Mouse (Mus musculus) C2C12 (cell line): ENCODE data around the gene Fbxw10. TPM values are rescaled to one million over a fixed set of nuclear protein-coding genes. Genes with fewer than 3 reads are reported as not detected.

Experiments used
- H3K27me3 ChIP-seq: one replicate; pipeline ENCODE4 v1.6.1; 2011; ENCODE audit not compliant: control insufficient read depth, insufficient read depth, insufficient read length
- H3K36me3 ChIP-seq: one replicate; pipeline ENCODE4 v1.6.1; 2011; ENCODE audit not compliant: control insufficient read depth, insufficient read depth
- H3K4me3 ChIP-seq: one replicate; pipeline ENCODE4 v1.5.1; 2011; ENCODE audit warnings: mild to moderate bottlenecking, control low read depth; ENCODE audit not compliant: poor library complexity, insufficient read depth, severe bottlenecking
- H3K79me2 ChIP-seq: one replicate; pipeline ENCODE4 v1.6.1; 2011; ENCODE audit not compliant: control insufficient read depth, insufficient read depth
- H3K79me3 ChIP-seq: one replicate; pipeline ENCODE4 v1.6.1; 2011; ENCODE audit warnings: low read depth, control low read depth
- H3ac ChIP-seq: one replicate; pipeline ENCODE3; 2011; ENCODE audit warnings: low read depth; ENCODE audit not compliant: control insufficient read depth, insufficient read length
- CTCF ChIP-seq: IDR thresholded peaks from one replicate; pipeline ENCODE4 v1.5.1; 2011; ENCODE audit not compliant: control insufficient read depth, insufficient read depth, insufficient read length
- MYOG ChIP-seq: IDR thresholded peaks from one replicate; pipeline ENCODE4 v1.6.1; 2011; ENCODE audit not compliant: control insufficient read depth, insufficient read length; ENCODE audit errors: extremely low read depth
- USF1 ChIP-seq: IDR thresholded peaks from one replicate; pipeline ENCODE4 v1.6.1; 2011; ENCODE audit warnings: low read depth, mild to moderate bottlenecking, control low read depth, moderate library complexity
- polyA plus RNA-seq: library from polyadenylated mRNA; unstranded; fragments of >200 nt; fragmentation: generic; extraction: Trizol; gene quantifications from one replicate; pipeline ENCODE4 v1.2.1, GENCODE M21; 2012; ENCODE audit warnings: missing spikeins

The Fbxw10 gene
- polyA plus RNA-seq, 1 experiment = 0.02 TPM

DNA sequence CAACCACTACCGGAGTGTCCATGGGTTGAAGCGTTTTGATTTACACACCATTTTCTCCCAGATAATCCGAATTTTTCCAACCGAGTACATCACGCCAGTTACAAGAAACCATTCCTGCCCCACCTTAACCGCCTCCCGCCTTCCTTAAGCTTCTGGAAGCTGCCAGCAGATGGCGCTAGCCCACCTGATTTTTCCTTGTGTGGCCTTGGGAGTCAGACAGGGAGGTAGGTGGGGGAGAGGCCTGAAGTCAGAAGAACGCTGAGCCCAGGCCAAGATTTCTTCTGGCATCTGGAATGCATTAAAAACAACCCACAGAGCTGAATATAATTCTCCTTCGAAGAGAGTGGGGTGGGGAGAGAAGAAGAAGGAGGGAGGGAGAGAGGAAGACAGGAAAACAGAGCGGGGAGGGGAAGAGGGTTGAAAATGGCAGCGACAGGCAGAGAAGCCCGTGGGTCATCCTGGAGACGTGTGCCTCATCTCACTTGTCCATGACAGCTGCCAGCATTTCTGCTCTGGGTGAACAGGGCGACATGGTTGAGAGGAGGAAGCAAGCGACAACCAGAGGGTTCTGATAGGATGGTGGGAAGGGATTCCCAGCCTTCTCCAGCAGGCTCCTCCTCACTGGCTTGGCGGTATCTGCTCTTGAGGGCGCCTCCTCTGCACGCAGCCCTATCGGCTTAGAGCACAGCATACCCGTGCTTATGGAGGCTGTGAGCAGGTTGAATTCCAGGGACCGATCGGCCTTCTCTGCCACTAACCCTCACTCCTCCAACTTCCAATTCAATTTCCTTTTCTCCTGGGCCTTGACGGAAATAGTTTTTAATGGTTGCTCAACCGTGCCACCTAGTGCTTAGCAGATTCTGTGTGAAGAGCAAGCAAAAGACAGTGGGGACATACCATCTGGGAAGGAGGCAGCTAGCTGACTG lies 74.4 kb downstream of the Fbxw10 start:
- TF ChIP-seq CTCF (peak; percentile 79), USF1 (no peak), MYOG (no peak)
- no peaks in the 10 kb centered on the region for H3K79me2 ChIP-seq
- no peaks in the 10 kb centered on the region for H3K27me3 ChIP-seq

DNA sequence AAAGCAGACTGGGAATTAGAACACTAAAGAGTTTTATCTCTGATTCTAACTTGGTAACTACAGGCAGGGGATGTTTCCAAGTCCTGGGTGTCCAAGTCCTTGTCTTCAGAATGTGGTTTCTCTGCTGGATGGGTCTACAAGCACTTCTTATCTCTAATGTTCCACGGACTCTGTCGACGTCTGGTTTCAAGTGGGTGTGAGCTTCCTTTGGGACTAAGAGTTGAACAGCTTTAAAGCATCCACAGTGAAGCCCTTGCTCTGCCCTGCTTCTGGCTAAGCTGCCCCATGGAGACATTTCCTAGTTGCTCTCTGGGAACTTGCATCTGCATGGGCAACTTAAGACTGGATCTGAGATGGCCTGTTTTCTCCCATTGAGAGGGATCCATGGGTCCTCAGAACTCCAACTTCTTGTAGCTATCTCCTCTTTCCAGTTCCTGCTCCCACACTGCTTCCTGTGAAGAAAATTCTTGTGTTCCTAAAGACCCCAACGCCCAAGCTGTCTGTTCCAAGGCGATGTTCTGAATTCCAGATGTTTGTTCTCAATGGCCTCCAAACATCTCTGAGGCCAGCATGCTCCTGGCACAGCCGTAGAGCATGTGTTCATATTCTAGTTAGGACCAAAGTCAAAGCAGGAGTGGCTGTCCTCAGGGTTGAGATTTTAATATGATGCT lies 77.4 kb downstream of the Fbxw10 start:
- Histone ChIP-seq H3K4me3 (no peak overlapping the region), H3K36me3 (no peaks in the 10 kb centered on the region), H3ac (no peak overlapping the region), H3K27me3 (no peaks in the 10 kb centered on the region), H3K79me2 (no peaks in the 10 kb centered on the region), H3K79me3 (no peaks in the 10 kb centered on the region)
- TF ChIP-seq MYOG = no peak

More for the DNA sequence above, 74.4 kb downstream of the Fbxw10 start:
- H3ac ChIP-seq = no peak overlapping the region
- H3K36me3 ChIP-seq = no peaks in the 10 kb centered on the region
- H3K79me3 ChIP-seq = no peaks in the 10 kb centered on the region
- no peak overlapping the region for H3K4me3 ChIP-seq

Other genes starting within 250 kb of the Fbxw10 start
- gene Lrrc75a, start 198.5 kb upstream of the Fbxw10 start, polyA plus RNA-seq = 12.5 TPM
- gene Mmgt2, start 198.4 kb upstream of the Fbxw10 start, polyA plus RNA-seq = 29.1 TPM
- gene Zfp287, start 115.2 kb upstream of the Fbxw10 start, polyA plus RNA-seq = 1.2 TPM
- gene Gm10428, start 94.0 kb upstream of the Fbxw10 start, polyA plus RNA-seq = not detected
- not detected for gene Zfp286, start 57.6 kb upstream of the Fbxw10 start, polyA plus RNA-seq
- 24.2 TPM for gene Trim16, start 26.8 kb upstream of the Fbxw10 start, polyA plus RNA-seq
- 13.7 TPM for gene Tvp23b, start 32.4 kb downstream of the Fbxw10 start, polyA plus RNA-seq
- gene Cdrt4, start 104.1 kb downstream of the Fbxw10 start, polyA plus RNA-seq = not detected
- not detected for gene Tekt3, start 214.6 kb downstream of the Fbxw10 start, polyA plus RNA-seq